Mouse (Mus musculus) kidney, embryonic 16.5 days (tissue): ENCODE measurements around the gene Klk8. TPM values are rescaled to one million over a fixed set of nuclear protein-coding genes. Genes with fewer than 3 reads are reported as not detected.

Experiments used
- ATAC-seq: fragments of 200-750 bp; cut with Nextera tagmentation; 2 replicates; pipeline ENCODE4 v1.8.0; 2017; ENCODE audit warnings: moderate TSS enrichment; ENCODE audit not compliant: low FRiP score, low TSS enrichment
- H3K27ac ChIP-seq: fragments of 300-500 bp; sonication (generic); 2 replicates; pipeline ENCODE4 v1.5.1; 2014; ENCODE audit warnings: low read length
- H3K27me3 ChIP-seq: fragments of 300-500 bp; sonication (generic); 2 replicates; pipeline ENCODE4 v1.6.1; 2014; ENCODE audit warnings: low read length, control low read depth, mixed read lengths; ENCODE audit not compliant: insufficient read depth
- H3K36me3 ChIP-seq: fragments of 300-500 bp; sonication (generic); 2 replicates; pipeline ENCODE4 v1.6.1; 2014; ENCODE audit warnings: low read length, control low read depth, mixed read lengths; ENCODE audit not compliant: insufficient read depth
- H3K4me1 ChIP-seq: fragments of 300-500 bp; sonication (generic); 2 replicates; pipeline ENCODE4 v1.6.1; 2014; ENCODE audit warnings: low read length, control low read depth, mixed read lengths; ENCODE audit not compliant: insufficient read depth
- H3K4me2 ChIP-seq: fragments of 300-500 bp; sonication (generic); replicated peaks from 2 replicates; pipeline ENCODE4 v1.6.1; 2014; ENCODE audit warnings: low read depth, low read length
- H3K4me3 ChIP-seq: fragments of 300-500 bp; sonication (generic); 2 replicates; pipeline ENCODE4 v1.5.1; 2014; ENCODE audit warnings: mild to moderate bottlenecking, low read length
- H3K9ac ChIP-seq: fragments of 300-500 bp; sonication (generic); replicated peaks from 2 replicates; pipeline ENCODE4 v1.6.1; 2014; ENCODE audit warnings: low read length
- H3K9me3 ChIP-seq: fragments of 300-500 bp; sonication (generic); 2 replicates; pipeline ENCODE4 v1.6.1; 2016; ENCODE audit warnings: low read length, control low read depth
- WGBS: fragments of 180-500 bp; shearing (Covaris S2); extraction: QIAGEN DNeasy Blood & Tissue Kit; methylation state at CpG from one replicate; pipeline ENCODE4 v1.1.7; 2014; 5-methylcytosine and 5-hydroxymethylcytosine counted together
- polyA plus RNA-seq: library from polyadenylated mRNA; unstranded; fragments of >200 nt; fragmentation: Nextera tagmentation; extraction: Ambion mirVana; gene quantifications from 2 replicates; pipeline ENCODE4 v1.2.1, GENCODE M21; 2015

Gene Klk8
- polyA plus RNA-seq, 1 experiment from 2014 or later, result 31.2 TPM

GRCm38 (mm10) chr7:43785286-43785685, 12.1 kb upstream of the Klk8 start:
- Histone ChIP-seq H3K9ac (no peak overlapping the region), H3K27me3 (peaks cover 2% of the 10 kb centered on the region; the same call in 1 of the 2 replicates), H3K4me1 (peaks cover 8% of the 10 kb centered on the region; the same call in 1 of the 2 replicates), H3K9me3 (no peaks in the 10 kb centered on the region), H3K27ac (no peak overlapping the region), H3K36me3 (no peaks in the 10 kb centered on the region), H3K4me2 (no peak overlapping the region), H3K4me3 (no peak overlapping the region)
- ATAC-seq, result no peak
- WGBS, result 76% methylated on average over 1 of the region's 1 CpGs

- WGBS, result 83% methylated on average over 3 of the region's 3 CpGs
- H3K36me3 ChIP-seq, result no peaks in the 10 kb centered on the region
- no peaks in the 10 kb centered on the region for H3K4me1 ChIP-seq
- H3K27ac ChIP-seq, result no peak overlapping the region
- H3K27me3 ChIP-seq, result peaks cover 2% of the 10 kb centered on the region; the same call in 1 of the 2 replicates
- no peak for ATAC-seq
- H3K4me3 ChIP-seq, result no peak overlapping the region
- no peak overlapping the region for H3K4me2 ChIP-seq
- no peak overlapping the region for H3K9ac ChIP-seq
- no peaks in the 10 kb centered on the region for H3K9me3 ChIP-seq
These were observed 9.3 kb upstream of the Klk8 start for GRCm38 (mm10) chr7:43788096-43788495.

DNA sequence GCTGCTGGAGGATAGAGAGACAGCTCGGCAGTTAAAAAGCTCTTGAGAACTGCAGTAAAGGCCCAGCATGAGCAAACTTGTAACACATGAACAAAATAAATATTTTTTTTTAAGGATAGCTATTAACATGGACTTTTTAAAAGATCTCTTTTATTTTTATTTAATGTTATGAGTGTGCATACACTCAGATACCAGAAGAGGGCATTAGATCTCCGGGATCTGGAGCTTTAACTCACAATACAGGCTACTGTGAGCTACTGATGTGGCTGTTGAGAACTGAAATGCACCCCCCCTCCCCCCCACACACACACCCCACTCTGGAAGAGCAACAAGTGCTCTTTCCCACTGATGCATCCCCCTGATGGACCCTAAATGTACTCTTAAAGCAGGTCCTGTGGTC, 8.1 kb upstream of the Klk8 start:
- Histone ChIP-seq H3K9me3 (no peaks in the 10 kb centered on the region), H3K27ac (no peak overlapping the region), H3K4me1 (no peaks in the 10 kb centered on the region), H3K4me2 (no peak overlapping the region), H3K9ac (no peak overlapping the region), H3K36me3 (no peaks in the 10 kb centered on the region), H3K4me3 (no peak overlapping the region), H3K27me3 (no peaks in the 10 kb centered on the region)
- no peak for ATAC-seq
- 42% methylated on average over 2 of the region's 2 CpGs for WGBS

DNA sequence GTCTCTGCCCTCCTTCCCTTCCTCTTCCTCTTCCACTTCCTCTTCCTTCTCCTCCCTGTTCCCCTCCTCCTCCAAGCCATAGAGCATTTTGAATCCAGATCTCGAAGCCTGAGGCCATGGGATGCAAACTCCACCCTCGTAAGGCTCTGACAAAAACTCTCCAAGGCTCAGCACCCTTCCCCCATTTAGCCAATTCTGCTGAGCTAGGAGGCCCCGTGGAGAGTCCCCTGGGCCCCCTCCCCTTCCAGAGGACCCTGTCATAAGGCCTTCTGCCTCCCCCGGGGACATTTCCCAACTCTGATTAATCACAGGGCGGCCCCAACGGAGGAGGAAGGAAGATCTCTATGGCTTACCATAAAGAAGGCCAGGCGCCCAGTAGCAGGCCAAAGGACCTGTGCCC, 5.8 kb upstream of the Klk8 start, which contains the start of gene Klk9:
TSS of gene Klk9 (plus strand) at position 301 of the 400 bp plus-strand sequence.
- Histone ChIP-seq H3K9ac (no peak within 1 kb of the TSS), H3K27ac (no peak within 1 kb of the TSS), H3K36me3 (no peaks in the 10 kb centered on the region), H3K4me2 (no peak within 1 kb of the TSS), H3K4me1 (peaks cover 11% of the 10 kb centered on the region), H3K27me3 (no peaks in the 10 kb centered on the region), H3K9me3 (no peaks in the 10 kb centered on the region), H3K4me3 (no peak within 1 kb of the TSS)
- no peak for ATAC-seq
- 66% methylated on average over 7 of the region's 7 CpGs for WGBS

GRCm38 (mm10) chr7:43796355-43796754, 1.0 kb upstream of the Klk8 start:
- H3K4me3 ChIP-seq, result peak overlapping the region; percentile 59
- WGBS, result 1% methylated on average over 8 of the region's 8 CpGs
- no peaks in the 10 kb centered on the region for H3K36me3 ChIP-seq
- H3K27me3 ChIP-seq, result no peaks in the 10 kb centered on the region
- H3K9me3 ChIP-seq, result no peaks in the 10 kb centered on the region
- peak; percentile 5; the same call in 1 of the 2 replicates for ATAC-seq
- no peak overlapping the region for H3K9ac ChIP-seq
- H3K4me2 ChIP-seq, result peak overlapping the region; percentile 93
- peaks cover 16% of the 10 kb centered on the region for H3K4me1 ChIP-seq
- H3K27ac ChIP-seq, result no peak overlapping the region

DNA sequence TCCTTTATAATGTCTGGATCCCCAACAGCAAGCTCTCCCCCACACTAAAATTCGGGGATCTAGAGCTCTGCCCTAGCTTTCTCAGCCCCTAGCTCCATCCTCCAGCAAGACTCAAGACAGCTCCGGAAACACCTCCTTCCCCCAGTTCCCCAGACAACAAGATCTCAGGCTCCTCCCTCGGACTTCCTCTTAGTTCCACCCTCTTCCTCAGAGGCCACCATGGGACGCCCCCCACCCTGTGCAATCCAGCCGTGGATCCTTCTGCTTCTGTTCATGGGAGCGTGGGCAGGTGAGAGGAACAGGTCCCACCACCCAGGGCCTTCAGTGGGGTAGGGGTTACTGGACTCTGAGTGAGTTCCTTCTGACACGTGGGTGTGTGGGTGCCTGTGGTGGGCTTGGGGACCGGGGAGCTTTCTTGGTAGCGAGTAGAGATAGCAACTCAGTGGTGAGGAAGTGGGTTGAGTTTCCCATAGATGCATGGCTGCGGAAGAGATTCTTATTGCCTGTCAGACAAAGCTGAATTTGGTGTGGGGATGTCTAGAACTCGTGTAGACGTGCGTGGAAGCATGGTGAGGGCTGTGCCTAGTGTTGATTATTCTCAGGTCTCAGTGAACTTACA, 576 bp downstream of the Klk8 start:
- H3K9ac ChIP-seq, result peak overlapping the region; percentile 64

GRCm38 (mm10) chr7:43799876-43800275, 2.5 kb downstream of the Klk8 start:
- WGBS, result 80% methylated on average over 7 of the region's 7 CpGs
- Histone ChIP-seq H3K4me1 (peaks cover 16% of the 10 kb centered on the region), H3K9me3 (no peaks in the 10 kb centered on the region), H3K27ac (no peak overlapping the region), H3K4me3 (no peak overlapping the region), H3K36me3 (no peaks in the 10 kb centered on the region), H3K4me2 (no peak overlapping the region), H3K27me3 (no peaks in the 10 kb centered on the region), H3K9ac (no peak overlapping the region)
- ATAC-seq, result no peak

More for the DNA sequence above, 576 bp downstream of the Klk8 start:
- Histone ChIP-seq H3K27ac (no peak overlapping the region), H3K9me3 (no peaks in the 10 kb centered on the region), H3K27me3 (no peaks in the 10 kb centered on the region), H3K4me3 (peak overlapping the region; percentile 59), H3K36me3 (no peaks in the 10 kb centered on the region), H3K4me1 (peaks cover 16% of the 10 kb centered on the region), H3K4me2 (peak overlapping the region; percentile 93)
- 40% methylated on average over 13 of the region's 13 CpGs for WGBS
- ATAC-seq, result peak; percentile 76

GRCm38 (mm10) chr7:43810994-43811393, 13.6 kb downstream of the Klk8 start, which contains the start of gene Klk7:
Gene Klk7, plus strand, starts transcription at chr7:43811294.
- no peaks in the 10 kb centered on the region for H3K36me3 ChIP-seq
- no peak within 1 kb of the TSS for H3K4me3 ChIP-seq
- H3K4me2 ChIP-seq, result no peak within 1 kb of the TSS
- WGBS, result 47% methylated on average over 5 of the region's 5 CpGs
- no peak for ATAC-seq
- H3K27ac ChIP-seq, result no peak within 1 kb of the TSS
- no peaks in the 10 kb centered on the region for H3K4me1 ChIP-seq
- no peak within 1 kb of the TSS for H3K9ac ChIP-seq
- H3K27me3 ChIP-seq, result no peaks in the 10 kb centered on the region
- no peaks in the 10 kb centered on the region for H3K9me3 ChIP-seq

GRCm38 (mm10) chr7:43815211-43815610, 17.8 kb downstream of the Klk8 start:
- Histone ChIP-seq H3K4me1 (no peaks in the 10 kb centered on the region), H3K9me3 (no peaks in the 10 kb centered on the region), H3K9ac (no peak overlapping the region), H3K27me3 (no peaks in the 10 kb centered on the region), H3K27ac (no peak overlapping the region), H3K4me3 (no peak overlapping the region), H3K4me2 (no peak overlapping the region), H3K36me3 (no peaks in the 10 kb centered on the region)
- 86% methylated on average over 7 of the region's 7 CpGs for WGBS
- no peak for ATAC-seq

GRCm38 (mm10) chr7:43816746-43817145, 19.4 kb downstream of the Klk8 start:
- Histone ChIP-seq H3K36me3 (no peaks in the 10 kb centered on the region), H3K4me1 (no peaks in the 10 kb centered on the region), H3K27me3 (no peaks in the 10 kb centered on the region), H3K4me3 (no peak overlapping the region), H3K27ac (0 out of 2 replicates have a peak overlapping the region, but pooled peaks have one; percentile 6), H3K4me2 (no peak overlapping the region), H3K9ac (no peak overlapping the region), H3K9me3 (no peaks in the 10 kb centered on the region)
- peak; percentile 73 for ATAC-seq
